Mouse (Mus musculus) lung, postnatal 36 days (tissue): ENCODE measurements around the gene Sebox.
"Not testable (repeated sequence)": the region's sequence is repeated elsewhere in the genome, so short reads cannot be mapped to it uniquely, and the experiment has no call there.

Experiments used
- DNase-seq: peaks from one replicate; pipeline ENCODE4 v3.0.0; 2022; ENCODE audit warnings: mixed read lengths

The Sebox gene

GRCm38 (mm10) chr11:78499004-78499403 lies 4.2 kb upstream of the Sebox start, which contains the start of gene Vtn:
TSS of gene Vtn (plus strand) at chr11:78499091.
- no peak for DNase-seq

GRCm38 (mm10) chr11:78499543-78499942 lies 3.7 kb upstream of the Sebox start:
- DNase-seq: no peak

- no peak for DNase-seq
Observed at GRCm38 (mm10) chr11:78500623-78501202, 2.5 kb upstream of the Sebox start.

- DNase-seq: no peak
Observed at GRCm38 (mm10) chr11:78501529-78501928, 1.7 kb upstream of the Sebox start.

GRCm38 (mm10) chr11:78505430-78505829 lies 2.2 kb downstream of the Sebox start:
- no peak for DNase-seq

GRCm38 (mm10) chr11:78509148-78509547 lies 5.9 kb downstream of the Sebox start:
- no peak for DNase-seq

GRCm38 (mm10) chr11:78512025-78512957 lies 9.0 kb downstream of the Sebox start, which contains the start of the genes Tmem199 and Poldip2:
TSS of gene Tmem199 (minus strand) at chr11:78512172.
TSS of gene Poldip2 (plus strand) at chr11:78512193.
- peak; percentile 94 for DNase-seq

- no peak for DNase-seq
Observed at GRCm38 (mm10) chr11:78513106-78513790, 10.0 kb downstream of the Sebox start.

- no peak for DNase-seq
Observed at GRCm38 (mm10) chr11:78515549-78516325, 12.5 kb downstream of the Sebox start.

- no peak for DNase-seq
Observed at GRCm38 (mm10) chr11:78518931-78519330, 15.7 kb downstream of the Sebox start.

- DNase-seq: no peak
Observed at GRCm38 (mm10) chr11:78521880-78522279, 18.6 kb downstream of the Sebox start.

GRCm38 (mm10) chr11:78522481-78522997 lies 19.3 kb downstream of the Sebox start:
- DNase-seq: peak; percentile 63

GRCm38 (mm10) chr11:78523241-78523955 lies 20.2 kb downstream of the Sebox start:
- DNase-seq: peak; percentile 81

- peak; percentile 69 for DNase-seq
Observed at GRCm38 (mm10) chr11:78524838-78525237, 21.6 kb downstream of the Sebox start.

GRCm38 (mm10) chr11:78528714-78529113 lies 25.5 kb downstream of the Sebox start:
- no peak for DNase-seq

- DNase-seq: no peak
Observed at GRCm38 (mm10) chr11:78530001-78530400, 26.8 kb downstream of the Sebox start.

- peak; percentile 51 for DNase-seq
Observed at GRCm38 (mm10) chr11:78531046-78531445, 27.8 kb downstream of the Sebox start.

- not testable (repeated sequence) for DNase-seq
Observed at GRCm38 (mm10) chr11:78531515-78531914, 28.3 kb downstream of the Sebox start.

- DNase-seq: no peak
Observed at GRCm38 (mm10) chr11:78534516-78534915, 31.3 kb downstream of the Sebox start.

- peak; percentile 87 for DNase-seq
Observed at GRCm38 (mm10) chr11:78535376-78536079, 32.3 kb downstream of the Sebox start.
